20 mouse cellular contexts compared by ENCODE assay signal in genomic region chr6:144741080-144741655, GRCm38 (mm10). TPM values are rescaled to one million over a fixed set of nuclear protein-coding genes. Genes with fewer than 3 reads are reported as not detected.
DNase-seq lines count a peak whose midpoint lies in the region; ATAC-seq and TF ChIP-seq lines count a peak whose summit lies in the region.
"Had no signal": no experiment of that assay in that cellular context is flagged by ENCODE, and none has a peak within 500 bp of the region (broad histone marks: within the 10 kb centered on the region; RNA-seq: fewer than 3 reads in every experiment).

No protein-coding gene starts in this region.

- 30% methylated on average over 3 of the region's 3 CpGs for WGBS in embryonic facial prominence, embryonic 13.5 days
- 42% methylated on average over 3 of the region's 3 CpGs for WGBS in embryonic facial prominence, embryonic 10.5 days
- WGBS in liver, embryonic 12.5 days (ENCODE audit: insufficient replicate concordance) = 53% methylated on average over 3 of the region's 3 CpGs
- WGBS in liver, postnatal 0 days (ENCODE audit: insufficient replicate concordance) = 49% methylated on average over 3 of the region's 3 CpGs

- H3K4me3 ChIP-seq in embryonic facial prominence, embryonic 13.5 days = no peak overlapping the region
- H3K4me3 ChIP-seq in embryonic facial prominence, embryonic 10.5 days = no peak overlapping the region
- no peak overlapping the region for H3K4me3 ChIP-seq in liver, embryonic 12.5 days
- no peak overlapping the region for H3K4me3 ChIP-seq in liver, postnatal 0 days (ENCODE audit: low read depth, low read length)
- H3K4me3 ChIP-seq: forebrain, embryonic 15.5 days; heart, embryonic 15.5 days; limb, embryonic 15.5 days; midbrain, embryonic 12.5 days had no signal

- no peak overlapping the region for H3K9ac ChIP-seq in embryonic facial prominence, embryonic 13.5 days
- H3K9ac ChIP-seq in liver, embryonic 12.5 days = no peak overlapping the region
- no peak overlapping the region for H3K9ac ChIP-seq in liver, postnatal 0 days (replicated peaks)
- H3K9ac ChIP-seq: forebrain, embryonic 15.5 days; heart, embryonic 15.5 days; limb, embryonic 15.5 days; midbrain, embryonic 12.5 days had no signal

- TF ChIP-seq EP300 in liver, postnatal 0 days (IDR thresholded peaks at IDR 0.05; ENCODE audit: low read depth) = no peak

- no peak for TF ChIP-seq CTCF in liver, postnatal 0 days (IDR thresholded peaks at IDR 0.05; ENCODE audit: low read depth)

- peak; percentile 43; the same call in 1 of the 2 replicates for ATAC-seq in embryonic facial prominence, embryonic 13.5 days (ENCODE audit: insufficient number of reproducible peaks, insufficient read depth, low FRiP score, low TSS enrichment, low read depth)
- ATAC-seq in liver, embryonic 12.5 days = no peak
- no peak for ATAC-seq in liver, postnatal 0 days
- ATAC-seq: forebrain, embryonic 15.5 days; hindbrain, postnatal 0 days; intestine, embryonic 16.5 days had no signal

- H3K4me1 ChIP-seq in embryonic facial prominence, embryonic 13.5 days = peaks cover 9% of the 10 kb centered on the region
- peaks cover 27% of the 10 kb centered on the region for H3K4me1 ChIP-seq in embryonic facial prominence, embryonic 10.5 days
- 0 out of 2 replicates have a peak, but pooled peaks cover 4% of the 10 kb centered on the region for H3K4me1 ChIP-seq in liver, embryonic 12.5 days
- peaks cover 9% of the 10 kb centered on the region; the same call in 1 of the 2 replicates for H3K4me1 ChIP-seq in liver, postnatal 0 days (ENCODE audit: insufficient read depth)
- H3K4me1 ChIP-seq: heart, embryonic 15.5 days had no signal

- H3K27ac ChIP-seq in embryonic facial prominence, embryonic 13.5 days = no peak overlapping the region
- no peak overlapping the region for H3K27ac ChIP-seq in embryonic facial prominence, embryonic 10.5 days (replicated peaks)
- 0 out of 2 replicates have a peak overlapping the region, but pooled peaks have one; percentile 25 for H3K27ac ChIP-seq in liver, embryonic 12.5 days
- H3K27ac ChIP-seq in liver, postnatal 0 days (ENCODE audit: low read depth) = peak overlapping the region; percentile 34
- H3K27ac ChIP-seq: forebrain, embryonic 15.5 days; heart, embryonic 15.5 days; hindbrain, postnatal 0 days; limb, embryonic 15.5 days; midbrain, embryonic 12.5 days; stomach, postnatal 0 days had no signal

- no peaks in the 10 kb centered on the region for H3K27me3 ChIP-seq in embryonic facial prominence, embryonic 13.5 days
- H3K27me3 ChIP-seq in embryonic facial prominence, embryonic 10.5 days (replicated peaks; ENCODE audit: low read depth, poor library complexity, severe bottlenecking) = no peaks in the 10 kb centered on the region; the same call in 1 of the 2 replicates
- H3K27me3 ChIP-seq in liver, embryonic 12.5 days (replicated peaks) = no peaks in the 10 kb centered on the region
- H3K27me3 ChIP-seq in liver, postnatal 0 days (ENCODE audit: insufficient read depth, low read length) = no peaks in the 10 kb centered on the region
- H3K27me3 ChIP-seq: forebrain, embryonic 15.5 days; heart, embryonic 15.5 days; limb, embryonic 15.5 days; midbrain, embryonic 12.5 days had no signal

- no peaks in the 10 kb centered on the region for H3K36me3 ChIP-seq in embryonic facial prominence, embryonic 13.5 days
- no peaks in the 10 kb centered on the region for H3K36me3 ChIP-seq in embryonic facial prominence, embryonic 10.5 days (replicated peaks)
- no peaks in the 10 kb centered on the region for H3K36me3 ChIP-seq in liver, embryonic 12.5 days
- H3K36me3 ChIP-seq in liver, postnatal 0 days (replicated peaks; ENCODE audit: insufficient read depth, low read length) = no peaks in the 10 kb centered on the region
- H3K36me3 ChIP-seq: forebrain, embryonic 15.5 days; heart, embryonic 15.5 days; limb, embryonic 15.5 days; midbrain, embryonic 12.5 days had no signal

- no peaks in the 10 kb centered on the region; the same call in 1 of the 2 replicates for H3K9me3 ChIP-seq in embryonic facial prominence, embryonic 13.5 days
- no peaks in the 10 kb centered on the region for H3K9me3 ChIP-seq in embryonic facial prominence, embryonic 10.5 days
- H3K9me3 ChIP-seq in liver, embryonic 12.5 days (replicated peaks) = no peaks in the 10 kb centered on the region
- no peaks in the 10 kb centered on the region for H3K9me3 ChIP-seq in liver, postnatal 0 days (ENCODE audit: low read length)
- H3K9me3 ChIP-seq: forebrain, embryonic 15.5 days; heart, embryonic 15.5 days; limb, embryonic 15.5 days; midbrain, embryonic 12.5 days had no signal

- no peak for DNase-seq in embryonic facial prominence, embryonic 10.5 days (ENCODE audit: low spot score)
- no peak for DNase-seq in liver
- no peak for DNase-seq in liver, postnatal 0 days
- DNase-seq in lung, postnatal 4 days = peak; percentile 16 to 41
- no peak for DNase-seq in testis, postnatal 10 days (ENCODE audit: low spot score)
- DNase-seq in cerebellum, adult 18-20 months = no peak
- DNase-seq: adrenal gland, postnatal 14 days; cerebellum, adult 9-10 months; gastrocnemius, postnatal 36 days; layer of hippocampus, adult 9-11 months; right cerebral cortex, postnatal 14 days had no signal

- no peak overlapping the region for H3K4me2 ChIP-seq in embryonic facial prominence, embryonic 13.5 days
- H3K4me2 ChIP-seq in liver, embryonic 12.5 days = no peak overlapping the region
- no peak overlapping the region for H3K4me2 ChIP-seq in liver, postnatal 0 days (ENCODE audit: low read depth, low read length)
- H3K4me2 ChIP-seq: forebrain, embryonic 15.5 days; heart, embryonic 15.5 days; limb, embryonic 15.5 days; midbrain, embryonic 12.5 days had no signal

RNA-seq across cellular contexts. Expression of gene Sox5, which starts 40.6 kb away (rescaled TPM):
- 55.6 and 71.6 TPM in 2 replicates for polyA plus RNA-seq in embryonic facial prominence, embryonic 13.5 days (2015; fragmentation: Nextera tagmentation; extraction: Ambion mirVana)
- 60.0 and 65.1 TPM in 2 replicates for polyA plus RNA-seq in embryonic facial prominence, embryonic 10.5 days (2016; fragmentation: Nextera tagmentation; extraction: Ambion mirVana)
- 5.9 and 6.2 TPM in 2 replicates for polyA plus RNA-seq in liver, embryonic 12.5 days (2016; fragmentation: Nextera tagmentation; extraction: Ambion mirVana)
- 5.0 and 7.5 TPM in 2 replicates for polyA plus RNA-seq in liver, postnatal 0 days (2015; fragmentation: Nextera tagmentation; extraction: Ambion mirVana)

Comparison
In these comparisons a context has a peak if more than half of its experiments do, and no peak if none do; other contexts are left out.
1. H3K27ac ChIP-seq: peak in liver, embryonic 12.5 days (single experiment) and liver, postnatal 0 days (single experiment); none in embryonic facial prominence, embryonic 13.5 days (single experiment) and embryonic facial prominence, embryonic 10.5 days (single experiment).
2. DNase-seq: peak in lung, postnatal 4 days (2 of 2); none in embryonic facial prominence, embryonic 10.5 days (single experiment), liver (single experiment), liver, postnatal 0 days (single experiment), testis, postnatal 10 days (single experiment) and cerebellum, adult 18-20 months (0 of 2).